Mouse (Mus musculus) embryo, embryonic 10 days (tissue): ENCODE results near the gene Zfp189.

Source experiments
- DNase-seq: peaks from one replicate; pipeline ENCODE4 v3.0.0-alpha.2; 2015; ENCODE audit warnings: low spot score

The Zfp189 gene

GRCm38 (mm10) chr4:49539665-49540064 lies 18.7 kb downstream of the Zfp189 start:
- no peak for DNase-seq

- DNase-seq, result no peak
Measured at GRCm38 (mm10) chr4:49540966-49541365, 20.0 kb downstream of the Zfp189 start.

- DNase-seq, result no peak
Measured at GRCm38 (mm10) chr4:49546026-49546425, 25.1 kb downstream of the Zfp189 start.

- DNase-seq, result no peak
Measured at GRCm38 (mm10) chr4:49546873-49547543, 26.0 kb downstream of the Zfp189 start.

GRCm38 (mm10) chr4:49547544-49548219 lies 26.7 kb downstream of the Zfp189 start:
- no peak for DNase-seq

GRCm38 (mm10) chr4:49549383-49549782 lies 28.4 kb downstream of the Zfp189 start, which contains the start of gene Aldob:
TSS of gene Aldob (minus strand) at chr4:49549546.
- no peak for DNase-seq

- no peak for DNase-seq
Measured at GRCm38 (mm10) chr4:49553380-49553779, 32.4 kb downstream of the Zfp189 start.

- no peak for DNase-seq
Measured at GRCm38 (mm10) chr4:49557375-49557774, 36.4 kb downstream of the Zfp189 start.

- DNase-seq, result no peak
Measured at GRCm38 (mm10) chr4:49558181-49558580, 37.2 kb downstream of the Zfp189 start.

- no peak for DNase-seq
Measured at GRCm38 (mm10) chr4:49559915-49560772, 39.2 kb downstream of the Zfp189 start.

GRCm38 (mm10) chr4:49567613-49568012 lies 46.6 kb downstream of the Zfp189 start:
- peak; percentile 85 for DNase-seq

GRCm38 (mm10) chr4:49572194-49572593 lies 51.2 kb downstream of the Zfp189 start:
- no peak for DNase-seq
